Mouse (Mus musculus) erythroblast, embryonic 14.5 days (primary cell): ENCODE results near the gene Lalba. TPM values are rescaled to one million over a fixed set of nuclear protein-coding genes. Genes with fewer than 3 reads are reported as not detected.
"Not testable (repeated sequence)": the region's sequence is repeated elsewhere in the genome, so short reads cannot be mapped to it uniquely, and the experiment has no call there.

Experiments
- H3K27me3 ChIP-seq: 2 replicates; pipeline ENCODE4 v1.6.1; 2012; ENCODE audit warnings: inconsistent platforms; ENCODE audit not compliant: control insufficient read depth
- H3K36me3 ChIP-seq: 2 replicates; pipeline ENCODE4 v1.6.1; 2012; ENCODE audit warnings: mild to moderate bottlenecking, inconsistent platforms; ENCODE audit not compliant: control insufficient read depth
- H3K4me1 ChIP-seq: 2 replicates; pipeline ENCODE4 v1.6.1; 2012; ENCODE audit warnings: inconsistent platforms; ENCODE audit not compliant: control insufficient read depth
- H3K4me3 ChIP-seq: replicated peaks from 2 replicates; pipeline ENCODE3; 2012; ENCODE audit warnings: moderate library complexity, mild to moderate bottlenecking, inconsistent platforms
- H3K9me3 ChIP-seq: 2 replicates; pipeline ENCODE4 v1.6.1; 2012; ENCODE audit warnings: low read length, inconsistent platforms, mixed read lengths; ENCODE audit not compliant: control insufficient read depth
- GATA1 ChIP-seq: IDR thresholded peaks from 2 replicates; pipeline ENCODE4 v1.6.1; 2012; ENCODE audit warnings: low read length, inconsistent platforms, mixed read lengths
- TAL1 ChIP-seq: IDR thresholded peaks from 3 replicates; pipeline ENCODE4 v1.6.1; 2012; ENCODE audit warnings: low read length, inconsistent platforms, mixed read lengths
- polyA plus RNA-seq: library from polyadenylated mRNA; stranded (reverse); fragments of >175 nt; gene quantifications from 2 replicates; pipeline ENCODE4 v1.2.3, GENCODE M21; 2012

Lalba gene
- polyA plus RNA-seq, result not detected in 2 replicates

- H3K4me1 ChIP-seq, result no peaks in the 10 kb centered on the region
- TF ChIP-seq TAL1, result no peak
- no peak for TF ChIP-seq GATA1
- H3K36me3 ChIP-seq, result no peaks in the 10 kb centered on the region
- no peaks in the 10 kb centered on the region for H3K9me3 ChIP-seq
- no peaks in the 10 kb centered on the region for H3K27me3 ChIP-seq
- H3K4me3 ChIP-seq, result no peak within 1 kb of the TSS
These were observed at the start of gene Lalba for GRCm38 (mm10) chr15:98482701-98483100. Gene Lalba, minus strand, starts transcription at chr15:98482721.

- peaks cover 58% of the 10 kb centered on the region for H3K36me3 ChIP-seq
- H3K9me3 ChIP-seq, result no peaks in the 10 kb centered on the region
- H3K27me3 ChIP-seq, result no peaks in the 10 kb centered on the region
- peaks cover 37% of the 10 kb centered on the region for H3K4me1 ChIP-seq
- TF ChIP-seq TAL1 (no peak), GATA1 (no peak)
- H3K4me3 ChIP-seq, result peak overlapping the region; percentile 78
These were observed 49.8 kb upstream of the Lalba start for GRCm38 (mm10) chr15:98532281-98532680.

- H3K4me1 ChIP-seq, result peaks cover 45% of the 10 kb centered on the region
- H3K4me3 ChIP-seq, result no peak overlapping the region
- H3K27me3 ChIP-seq, result no peaks in the 10 kb centered on the region
- H3K36me3 ChIP-seq, result peaks cover 97% of the 10 kb centered on the region
- no peak for TF ChIP-seq GATA1
- no peak for TF ChIP-seq TAL1
- H3K9me3 ChIP-seq, result no peaks in the 10 kb centered on the region
These were observed 45.6 kb upstream of the Lalba start for GRCm38 (mm10) chr15:98528066-98528563.

GRCm38 (mm10) chr15:98527056-98527771 lies 44.7 kb upstream of the Lalba start:
- TF ChIP-seq TAL1, result no peak
- no peak for TF ChIP-seq GATA1
- H3K9me3 ChIP-seq, result no peaks in the 10 kb centered on the region
- peaks cover 36% of the 10 kb centered on the region for H3K4me1 ChIP-seq
- no peaks in the 10 kb centered on the region for H3K27me3 ChIP-seq
- H3K4me3 ChIP-seq, result no peak overlapping the region
- peaks cover 99% of the 10 kb centered on the region for H3K36me3 ChIP-seq

GRCm38 (mm10) chr15:98526057-98526456 lies 43.5 kb upstream of the Lalba start:
- Histone ChIP-seq H3K4me1 (peaks cover 26% of the 10 kb centered on the region), H3K27me3 (no peaks in the 10 kb centered on the region), H3K36me3 (peaks cover 99% of the 10 kb centered on the region), H3K4me3 (no peak overlapping the region), H3K9me3 (no peaks in the 10 kb centered on the region)
- TF ChIP-seq TAL1, result no peak
- TF ChIP-seq GATA1, result no peak

GRCm38 (mm10) chr15:98521245-98521644 lies 38.7 kb upstream of the Lalba start:
- H3K9me3 ChIP-seq, result no peaks in the 10 kb centered on the region
- peaks cover 11% of the 10 kb centered on the region for H3K4me1 ChIP-seq
- no peak overlapping the region for H3K4me3 ChIP-seq
- peaks cover 83% of the 10 kb centered on the region for H3K36me3 ChIP-seq
- no peak for TF ChIP-seq GATA1
- no peak for TF ChIP-seq TAL1
- H3K27me3 ChIP-seq, result no peaks in the 10 kb centered on the region

- no peak for TF ChIP-seq TAL1
- no peak for TF ChIP-seq GATA1
- Histone ChIP-seq H3K9me3 (no peaks in the 10 kb centered on the region), H3K4me3 (no peak overlapping the region), H3K36me3 (peaks cover 47% of the 10 kb centered on the region), H3K4me1 (peaks cover 3% of the 10 kb centered on the region; the same call in 1 of the 2 replicates), H3K27me3 (no peaks in the 10 kb centered on the region)
These were observed 35.1 kb upstream of the Lalba start for GRCm38 (mm10) chr15:98517380-98518355.

- H3K27me3 ChIP-seq, result not testable (repeated sequence)
These were observed 32.3 kb upstream of the Lalba start for GRCm38 (mm10) chr15:98514845-98515244.

GRCm38 (mm10) chr15:98514146-98514545 lies 31.6 kb upstream of the Lalba start:
- H3K4me1 ChIP-seq, result peaks cover 8% of the 10 kb centered on the region
- peaks cover 13% of the 10 kb centered on the region for H3K36me3 ChIP-seq
- no peaks in the 10 kb centered on the region for H3K27me3 ChIP-seq
- no peaks in the 10 kb centered on the region for H3K9me3 ChIP-seq
- no peak overlapping the region for H3K4me3 ChIP-seq
- TF ChIP-seq GATA1 (no peak), TAL1 (no peak)

More at GRCm38 (mm10) chr15:98514845-98515244, 32.3 kb upstream of the Lalba start:
- not testable (repeated sequence) for H3K4me3 ChIP-seq, H3K4me1 ChIP-seq, H3K9me3 ChIP-seq
- H3K36me3 ChIP-seq, result peaks cover 19% of the 10 kb centered on the region

GRCm38 (mm10) chr15:98513676-98514075 lies 31.2 kb upstream of the Lalba start:
- H3K36me3 ChIP-seq, result peaks cover 13% of the 10 kb centered on the region
- not testable (repeated sequence) for H3K4me1 ChIP-seq, H3K27me3 ChIP-seq, H3K9me3 ChIP-seq, H3K4me3 ChIP-seq
